Mouse (Mus musculus) heart, embryonic 15.5 days (tissue): ENCODE results near the gene Cd40. TPM values are rescaled to one million over a fixed set of nuclear protein-coding genes. Genes with fewer than 3 reads are reported as not detected.

ENCODE experiments used
- ATAC-seq: fragments of 200-750 bp; cut with Nextera tagmentation; replicated peaks from 2 replicates; pipeline ENCODE4 v1.8.0; 2017; ENCODE audit warnings: low read depth, moderate TSS enrichment; ENCODE audit not compliant: insufficient number of reproducible peaks, insufficient read depth, low FRiP score
- H3K27ac ChIP-seq: fragments of 300-500 bp; sonication (generic); 2 replicates; pipeline ENCODE4 v1.5.1; 2015; ENCODE audit warnings: mild to moderate bottlenecking, inconsistent platforms
- H3K27me3 ChIP-seq: fragments of 300-500 bp; sonication (generic); 2 replicates; pipeline ENCODE4 v1.6.1; 2015; ENCODE audit warnings: inconsistent platforms
- H3K36me3 ChIP-seq: fragments of 300-500 bp; sonication (generic); 2 replicates; pipeline ENCODE4 v1.6.1; 2015; ENCODE audit warnings: mild to moderate bottlenecking, inconsistent platforms
- H3K4me1 ChIP-seq: fragments of 300-500 bp; sonication (generic); replicated peaks from 2 replicates; pipeline ENCODE4 v1.6.1; 2015; ENCODE audit warnings: inconsistent platforms
- H3K4me2 ChIP-seq: fragments of 300-500 bp; sonication (generic); 2 replicates; pipeline ENCODE4 v1.6.1; 2015; ENCODE audit warnings: inconsistent platforms, mild to moderate bottlenecking, moderate library complexity
- H3K4me3 ChIP-seq: fragments of 300-500 bp; sonication (generic); 2 replicates; pipeline ENCODE4 v1.5.1; 2015; ENCODE audit warnings: mild to moderate bottlenecking, inconsistent platforms
- H3K9ac ChIP-seq: fragments of 300-500 bp; sonication (generic); 2 replicates; pipeline ENCODE4 v1.6.1; 2015; ENCODE audit warnings: mild to moderate bottlenecking, inconsistent platforms
- H3K9me3 ChIP-seq: fragments of 300-500 bp; sonication (generic); replicated peaks from 2 replicates; pipeline ENCODE4 v1.6.1; 2016; ENCODE audit warnings: inconsistent platforms
- WGBS: fragments of 180-500 bp; shearing (Covaris S2); methylation state at CpG from one replicate; pipeline ENCODE4 v1.1.7; 2015; ENCODE audit warnings: mixed read lengths; 5-methylcytosine and 5-hydroxymethylcytosine counted together
- polyA plus RNA-seq: library from polyadenylated mRNA; unstranded; fragments of >200 nt; fragmentation: Nextera tagmentation; extraction: Ambion mirVana; gene quantifications from 2 replicates; pipeline ENCODE4 v1.2.1, GENCODE M21; 2015

Cd40 gene
- polyA plus RNA-seq, 1 experiment from 2014 or later: 6.0 TPM

DNA sequence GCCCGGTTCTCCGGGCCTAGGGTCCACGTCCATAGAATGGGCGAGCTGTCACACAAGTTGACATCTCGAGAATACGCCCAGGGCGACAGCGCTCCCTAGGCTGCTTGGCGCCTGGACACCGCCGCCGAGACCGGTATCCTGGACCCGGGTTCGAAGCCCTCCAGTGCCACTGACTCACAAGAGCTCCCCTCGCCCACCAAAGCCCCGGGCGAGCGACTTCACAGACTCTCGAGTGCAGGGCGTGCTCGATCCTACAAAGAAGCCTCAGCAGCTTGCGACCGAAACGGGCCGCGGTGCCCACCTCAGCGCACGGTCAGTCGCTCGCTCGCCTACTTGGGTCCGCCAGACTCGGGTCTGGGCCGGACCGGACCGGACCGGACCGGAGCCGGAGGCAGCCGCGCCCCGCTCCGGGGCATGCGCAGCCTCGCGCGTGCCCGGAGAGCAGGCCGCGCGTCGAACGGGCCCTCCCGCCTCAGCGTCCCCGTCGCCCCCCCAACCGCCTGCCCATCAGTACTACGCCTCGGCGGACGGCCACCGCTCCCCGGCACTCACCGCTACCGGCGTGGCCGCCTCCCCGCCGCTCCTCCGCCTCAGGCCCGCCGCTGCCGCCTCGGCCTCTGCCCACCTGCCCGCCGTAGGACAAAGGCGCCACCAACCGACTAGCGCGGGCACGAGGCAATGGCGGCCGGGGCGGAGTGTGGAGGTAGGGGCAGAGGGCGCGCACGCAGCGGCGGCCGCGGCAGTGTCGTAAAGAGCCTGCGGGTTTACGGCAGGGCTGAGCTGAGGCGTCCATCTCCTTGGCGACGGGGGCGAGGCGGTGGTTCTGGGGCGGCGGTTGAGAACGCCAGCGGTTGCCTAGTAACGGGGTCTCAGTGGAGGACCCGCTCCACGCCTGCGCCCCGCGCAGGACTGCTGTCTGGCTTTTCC, 21.0 kb upstream of the Cd40 start, which contains the start of gene Ncoa5:
Gene Ncoa5 (minus strand): TSS at position 737 of the 927 bp plus-strand sequence.
- Histone ChIP-seq H3K9me3 (no peaks in the 10 kb centered on the region), H3K36me3 (no peaks in the 10 kb centered on the region), H3K4me2 (peak within 1 kb of the TSS; percentile 81), H3K27ac (peak within 1 kb of the TSS; percentile 74), H3K4me3 (peak within 1 kb of the TSS; percentile 86), H3K27me3 (no peaks in the 10 kb centered on the region), H3K9ac (peak within 1 kb of the TSS; percentile 93), H3K4me1 (peaks cover 19% of the 10 kb centered on the region)
- peak; percentile 97 for ATAC-seq
- WGBS: under 1% methylated on average over 110 of the region's 111 CpGs

- 49% methylated on average over 5 of the region's 5 CpGs for WGBS
- ATAC-seq: no peak
- H3K4me3 ChIP-seq: peak overlapping the region; percentile 86
- H3K36me3 ChIP-seq: no peaks in the 10 kb centered on the region
- H3K4me2 ChIP-seq: peak overlapping the region; percentile 81
- no peaks in the 10 kb centered on the region for H3K27me3 ChIP-seq
- no peaks in the 10 kb centered on the region for H3K9me3 ChIP-seq
- H3K4me1 ChIP-seq: peaks cover 19% of the 10 kb centered on the region
- H3K9ac ChIP-seq: no peak overlapping the region
- H3K27ac ChIP-seq: no peak overlapping the region
These were observed 20.4 kb upstream of the Cd40 start for GRCm38 (mm10) chr2:165035058-165035431.

- Histone ChIP-seq H3K27me3 (no peaks in the 10 kb centered on the region), H3K4me3 (no peak overlapping the region), H3K4me1 (peaks cover 16% of the 10 kb centered on the region), H3K27ac (no peak overlapping the region), H3K36me3 (no peaks in the 10 kb centered on the region), H3K9me3 (no peaks in the 10 kb centered on the region), H3K4me2 (no peak overlapping the region), H3K9ac (no peak overlapping the region)
- no peak for ATAC-seq
- WGBS: 58% methylated on average over 4 of the region's 4 CpGs
These were observed 18.0 kb upstream of the Cd40 start for GRCm38 (mm10) chr2:165037415-165037814.

GRCm38 (mm10) chr2:165042126-165042525, 13.3 kb upstream of the Cd40 start:
- Histone ChIP-seq H3K36me3 (no peaks in the 10 kb centered on the region), H3K4me1 (no peaks in the 10 kb centered on the region), H3K4me3 (no peak overlapping the region), H3K27me3 (no peaks in the 10 kb centered on the region; the same call in 1 of the 2 replicates), H3K4me2 (no peak overlapping the region), H3K9me3 (no peaks in the 10 kb centered on the region), H3K9ac (no peak overlapping the region), H3K27ac (no peak overlapping the region)
- ATAC-seq: no peak
- WGBS: 65% methylated on average over 5 of the region's 5 CpGs

GRCm38 (mm10) chr2:165043090-165043636, 12.3 kb upstream of the Cd40 start:
- Histone ChIP-seq H3K4me1 (no peaks in the 10 kb centered on the region), H3K36me3 (no peaks in the 10 kb centered on the region), H3K9me3 (no peaks in the 10 kb centered on the region), H3K27ac (no peak overlapping the region), H3K4me2 (peak overlapping the region; percentile 20; the same call in 1 of the 2 replicates), H3K9ac (no peak overlapping the region), H3K4me3 (no peak overlapping the region), H3K27me3 (no peaks in the 10 kb centered on the region; the same call in 1 of the 2 replicates)
- no peak for ATAC-seq
- WGBS: 20% methylated on average over 17 of the region's 17 CpGs

DNA sequence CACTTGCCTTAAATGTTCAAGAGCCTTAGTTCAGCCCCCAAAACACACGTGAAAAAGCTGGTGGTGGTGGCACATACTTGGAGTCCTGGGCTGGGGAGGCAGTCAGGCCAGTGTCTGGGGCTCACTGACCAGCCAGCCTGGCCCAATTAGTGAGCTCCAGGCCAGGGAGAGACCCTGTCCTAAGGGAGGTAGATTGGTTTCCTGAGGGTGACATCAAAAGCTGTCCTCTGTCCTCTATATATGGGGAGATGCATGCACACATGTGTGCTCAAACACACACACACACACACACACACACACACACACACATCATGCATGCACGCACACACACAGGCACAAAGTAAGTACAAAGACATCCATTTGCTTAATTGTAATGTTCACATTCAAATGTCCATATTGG, 11.7 kb upstream of the Cd40 start:
- Histone ChIP-seq H3K4me3 (no peak overlapping the region), H3K4me2 (no peak overlapping the region), H3K27me3 (no peaks in the 10 kb centered on the region; the same call in 1 of the 2 replicates), H3K27ac (no peak overlapping the region), H3K4me1 (no peaks in the 10 kb centered on the region), H3K36me3 (no peaks in the 10 kb centered on the region), H3K9ac (no peak overlapping the region), H3K9me3 (no peaks in the 10 kb centered on the region)
- ATAC-seq: no peak
- WGBS: 58% methylated on average over 2 of the region's 2 CpGs

DNA sequence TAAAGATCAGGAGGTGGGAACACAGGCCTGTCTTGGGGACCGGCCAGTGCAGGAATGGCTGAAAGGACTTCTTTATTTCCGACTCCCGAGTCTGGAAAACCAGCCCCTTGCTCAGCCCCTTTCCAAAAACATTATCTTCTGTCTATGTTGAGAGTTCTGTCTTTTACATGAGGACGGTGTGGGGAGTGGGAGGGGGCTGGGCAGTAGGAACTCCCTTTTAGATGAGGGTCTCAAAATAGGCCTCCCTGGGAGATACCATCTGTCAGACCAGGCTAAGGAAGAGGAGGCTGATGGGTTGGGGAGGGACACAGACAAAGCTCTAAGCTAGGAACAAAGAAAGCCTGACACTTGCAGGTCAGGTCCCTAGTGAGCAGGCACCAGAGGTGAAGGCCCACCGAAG, 6.4 kb upstream of the Cd40 start:
- Histone ChIP-seq H3K36me3 (no peaks in the 10 kb centered on the region), H3K27me3 (peaks cover 22% of the 10 kb centered on the region), H3K9me3 (no peaks in the 10 kb centered on the region), H3K4me1 (no peaks in the 10 kb centered on the region), H3K27ac (no peak overlapping the region), H3K9ac (no peak overlapping the region), H3K4me2 (no peak overlapping the region), H3K4me3 (no peak overlapping the region)
- ATAC-seq: no peak
- WGBS: 48% methylated on average over 5 of the region's 5 CpGs

DNA sequence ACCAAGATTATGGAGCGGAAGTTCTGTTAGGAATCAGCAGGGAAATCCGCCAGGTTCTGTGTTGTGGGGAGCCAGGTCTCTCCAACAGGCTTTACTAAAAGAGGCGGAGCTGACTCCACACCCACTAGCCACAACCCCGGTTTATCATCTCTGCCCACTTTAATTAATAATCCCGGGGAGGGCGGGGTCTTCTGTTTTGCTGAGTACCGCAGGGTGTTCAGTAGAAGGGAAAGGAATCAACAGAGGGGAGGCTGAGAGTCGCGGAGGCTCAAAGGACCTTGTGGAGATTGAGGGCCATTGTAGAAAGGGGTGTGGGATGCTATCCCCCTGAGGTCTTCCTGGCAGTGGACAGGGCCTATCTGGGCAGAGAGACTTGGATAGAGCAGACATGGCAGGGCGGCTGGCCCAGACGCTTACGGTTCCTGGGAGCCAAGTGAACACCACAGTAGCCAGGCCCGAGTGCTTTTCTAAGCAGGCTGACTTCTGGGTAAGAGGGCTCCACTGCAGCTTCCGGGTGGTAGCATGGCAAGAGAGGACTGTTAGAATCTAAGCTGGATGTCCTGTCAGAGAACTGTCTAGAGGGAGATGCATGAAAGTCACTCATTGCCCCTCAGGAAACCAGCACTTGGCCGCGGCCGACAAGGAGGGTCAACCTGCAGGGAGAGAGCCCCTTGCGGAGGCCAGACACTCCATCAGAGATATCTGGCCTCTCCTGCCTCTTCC, 4.4 kb upstream of the Cd40 start:
- no peaks in the 10 kb centered on the region for H3K36me3 ChIP-seq
- no peak overlapping the region for H3K4me2 ChIP-seq
- H3K27ac ChIP-seq: no peak overlapping the region
- H3K4me3 ChIP-seq: no peak overlapping the region
- WGBS: 66% methylated on average over 18 of the region's 18 CpGs
- no peak for ATAC-seq
- no peaks in the 10 kb centered on the region for H3K9me3 ChIP-seq
- H3K9ac ChIP-seq: no peak overlapping the region
- H3K4me1 ChIP-seq: peaks cover 13% of the 10 kb centered on the region
- peaks cover 30% of the 10 kb centered on the region for H3K27me3 ChIP-seq

- H3K4me3 ChIP-seq: no peak overlapping the region
- no peak overlapping the region for H3K4me2 ChIP-seq
- no peak overlapping the region for H3K9ac ChIP-seq
- H3K4me1 ChIP-seq: peaks cover 17% of the 10 kb centered on the region
- no peaks in the 10 kb centered on the region for H3K36me3 ChIP-seq
- no peak overlapping the region for H3K27ac ChIP-seq
- 33% methylated on average over 11 of the region's 11 CpGs for WGBS
- H3K9me3 ChIP-seq: no peaks in the 10 kb centered on the region
- H3K27me3 ChIP-seq: peaks cover 30% of the 10 kb centered on the region
- ATAC-seq: no peak
These were observed 3.9 kb upstream of the Cd40 start for GRCm38 (mm10) chr2:165051566-165051965.

GRCm38 (mm10) chr2:165055905-165056304, 478 bp downstream of the Cd40 start:
- Histone ChIP-seq H3K36me3 (no peaks in the 10 kb centered on the region), H3K9ac (no peak overlapping the region), H3K9me3 (no peaks in the 10 kb centered on the region), H3K4me1 (peaks cover 17% of the 10 kb centered on the region), H3K4me3 (peak overlapping the region; percentile 39), H3K27ac (no peak overlapping the region), H3K4me2 (peak overlapping the region; percentile 62), H3K27me3 (peaks cover 28% of the 10 kb centered on the region)
- peak; percentile 49; the same call in 1 of the 2 replicates for ATAC-seq
- 3% methylated on average over 7 of the region's 7 CpGs for WGBS

DNA sequence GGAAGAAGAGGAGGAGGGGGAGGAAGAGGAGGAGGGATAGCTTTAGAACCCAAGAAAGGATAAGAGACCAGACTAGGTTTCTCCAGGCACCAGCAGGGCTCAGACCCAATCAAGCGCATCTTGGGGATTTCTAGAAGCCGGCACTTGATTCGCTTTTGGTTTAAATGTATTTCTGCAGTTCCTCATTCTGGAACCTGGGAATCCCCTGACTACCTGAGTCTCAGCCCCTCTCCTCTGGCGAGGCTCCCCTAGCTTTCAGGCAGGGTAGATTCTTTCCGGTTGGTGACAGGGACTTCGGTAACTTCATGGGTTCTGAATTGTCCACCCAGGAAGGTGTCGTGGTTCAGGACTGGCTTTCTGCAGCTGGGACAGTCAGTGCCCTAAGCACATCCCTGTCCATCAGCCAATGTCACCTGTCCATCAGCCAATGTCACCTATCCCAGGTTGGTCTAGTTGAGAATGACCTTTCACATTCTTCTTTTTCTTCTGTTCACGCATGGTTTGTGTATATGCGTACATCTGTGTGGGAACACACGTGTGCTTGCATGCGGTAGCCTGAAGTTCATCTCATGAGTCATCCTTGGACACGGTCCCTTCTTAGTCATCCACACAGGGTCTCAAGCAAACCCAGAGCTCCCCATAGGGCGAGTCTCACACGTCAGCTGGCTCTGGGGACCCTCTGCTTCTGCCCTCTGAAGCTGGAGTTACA, 1.1 kb downstream of the Cd40 start:
- Histone ChIP-seq H3K27ac (no peak overlapping the region), H3K36me3 (no peaks in the 10 kb centered on the region), H3K9me3 (no peaks in the 10 kb centered on the region), H3K4me3 (peak overlapping the region; percentile 39), H3K9ac (no peak overlapping the region), H3K4me2 (peak overlapping the region; percentile 62), H3K27me3 (peaks cover 22% of the 10 kb centered on the region), H3K4me1 (peaks cover 17% of the 10 kb centered on the region)
- WGBS: 67% methylated on average over 14 of the region's 14 CpGs
- ATAC-seq: no peak
